Mouse (Mus musculus) layer of hippocampus, postnatal 36 days (tissue): ENCODE data around the gene B4galt3. TPM values are rescaled to one million over a fixed set of nuclear protein-coding genes. Genes with fewer than 3 reads are reported as not detected.

Source experiments
- DNase-seq, 2 experiments: peaks; one replicate each; pipeline ENCODE4 v3.0.0; 2022
- total RNA-seq, 2 experiments: library from RNA; stranded (reverse); gene quantifications; 2 replicates each; pipeline ENCODE4 v1.2.3; 2021

Gene B4galt3
- total RNA-seq, 2 experiments from 2014 or later = 68.5 to 76.8 TPM

GRCm38 (mm10) chr1:171265971-171266744 lies 4.0 kb upstream of the B4galt3 start:
- no peak for DNase-seq

- no peak for DNase-seq
Observed at GRCm38 (mm10) chr1:171268341-171268740, 1.8 kb upstream of the B4galt3 start.

- no peak for DNase-seq
Observed at GRCm38 (mm10) chr1:171270573-171270900, 409 bp downstream of the B4galt3 start.

GRCm38 (mm10) chr1:171271196-171271595 lies 1.1 kb downstream of the B4galt3 start:
- no peak for DNase-seq

- DNase-seq = no peak
Observed at GRCm38 (mm10) chr1:171271622-171272021, 1.5 kb downstream of the B4galt3 start.

- DNase-seq = no peak
Observed at GRCm38 (mm10) chr1:171272086-171272485, 2.0 kb downstream of the B4galt3 start.

GRCm38 (mm10) chr1:171274171-171274570 lies 4.0 kb downstream of the B4galt3 start:
- no peak for DNase-seq

GRCm38 (mm10) chr1:171275144-171275734 lies 5.1 kb downstream of the B4galt3 start:
- DNase-seq = no peak

- no peak for DNase-seq
Observed at GRCm38 (mm10) chr1:171276110-171276748, 6.1 kb downstream of the B4galt3 start.

- no peak for DNase-seq
Observed at GRCm38 (mm10) chr1:171277736-171278135, 7.6 kb downstream of the B4galt3 start.

GRCm38 (mm10) chr1:171278436-171278835 lies 8.3 kb downstream of the B4galt3 start:
- DNase-seq = no peak

GRCm38 (mm10) chr1:171279012-171279705 lies 9.0 kb downstream of the B4galt3 start:
- DNase-seq = no peak

GRCm38 (mm10) chr1:171279721-171280120 lies 9.6 kb downstream of the B4galt3 start:
- no peak for DNase-seq

- DNase-seq = no peak
Observed at GRCm38 (mm10) chr1:171280250-171280915, 10.3 kb downstream of the B4galt3 start.

- peak; percentile 91 to 92 for DNase-seq
Observed at GRCm38 (mm10) chr1:171280916-171281527, 10.9 kb downstream of the B4galt3 start, which contains the start of gene Ppox. Gene Ppox, minus strand, starts transcription at chr1:171281186.

GRCm38 (mm10) chr1:171281528-171281923 lies 11.4 kb downstream of the B4galt3 start:
- peak in 1 of 2 experiments; percentile 78 for DNase-seq

- no peak for DNase-seq
Observed at GRCm38 (mm10) chr1:171282086-171282805, 12.1 kb downstream of the B4galt3 start.

GRCm38 (mm10) chr1:171283188-171284160 lies 13.3 kb downstream of the B4galt3 start:
- no peak for DNase-seq

GRCm38 (mm10) chr1:171284491-171284890 lies 14.4 kb downstream of the B4galt3 start:
- DNase-seq = no peak
